In genomic region chr5:121519758-121520157, GRCm38 (mm10) we compare ENCODE assay signal across 30 mouse cellular contexts. TPM values are rescaled to one million over a fixed set of nuclear protein-coding genes. Genes with fewer than 3 reads are reported as not detected.
A peak's percentile ranks its signal among the peaks of the same experiment; 100 is the strongest.
DNase-seq lines count a peak whose midpoint lies in the region; ATAC-seq and TF ChIP-seq lines count a peak whose summit lies in the region.
"Not testable (repeated sequence)": the region's sequence is repeated elsewhere in the genome, so short reads cannot be mapped to it uniquely, and the experiment has no call there.
"Had no signal": no experiment of that assay in that cellular context is flagged by ENCODE, and none has a peak within 500 bp of the region (broad histone marks: within the 10 kb centered on the region; RNA-seq: fewer than 3 reads in every experiment).

No protein-coding gene starts in this region.

- not testable (repeated sequence) for H3K9me3 ChIP-seq in liver, embryonic 14.5 days (ENCODE audit: control insufficient read depth, low read length); megakaryocyte, embryonic 14.5 days

- WGBS in liver, embryonic 14.5 days (ENCODE audit: insufficient replicate concordance) = 43% methylated on average over 11 of the region's 17 CpGs

- not testable (repeated sequence) for H3K4me2 ChIP-seq in liver, embryonic 14.5 days (ENCODE audit: low read depth)

- not testable (repeated sequence) for H3K4me1 ChIP-seq in liver, embryonic 14.5 days (replicated peaks; ENCODE audit: control insufficient read depth in 2 of 2, insufficient read depth in 2 of 2, low read length in 1 of 2)
- peaks cover 14% of the 10 kb centered on the region for H3K4me1 ChIP-seq in megakaryocyte, embryonic 14.5 days

- not testable (repeated sequence) for H3K4me3 ChIP-seq in liver, embryonic 14.5 days (ENCODE audit: insufficient read depth in 1 of 2, low read depth in 2 of 2, low read length in 2 of 2)
- H3K4me3 ChIP-seq in megakaryocyte, embryonic 14.5 days (replicated peaks) = peak overlapping the region; percentile 64

- H3K36me3 ChIP-seq in liver, embryonic 14.5 days (replicated peaks; ENCODE audit: control insufficient read depth, insufficient read depth, low read depth) = peaks cover 21% of the 10 kb centered on the region
- H3K36me3 ChIP-seq in megakaryocyte, embryonic 14.5 days (replicated peaks; ENCODE audit: low read length) = peaks cover 59% of the 10 kb centered on the region

- not testable (repeated sequence) for TF ChIP-seq EP300 in liver, embryonic 14.5 days (IDR thresholded peaks at IDR 0.05; ENCODE audit: low read depth)

- TF ChIP-seq CTCF in liver, embryonic 14.5 days (IDR thresholded peaks at IDR 0.05; ENCODE audit: low read depth) = not testable (repeated sequence)

- H3K9ac ChIP-seq in liver, embryonic 14.5 days (replicated peaks) = not testable (repeated sequence)

- DNase-seq in CD4-positive helper T cell, adult 2 months (ENCODE audit: low read depth, low spot score) = peak; percentile 28
- DNase-seq in c-Kit-positive CD71-negative TER-119-negative erythroid progenitor cells, embryonic 14.5 days (ENCODE audit: low read depth) = peak; percentile 18
- not testable (repeated sequence) for DNase-seq in liver, embryonic 14.5 days (ENCODE audit: low read depth in 3 of 3, low spot score in 3 of 3)
- peak; percentile 23 for DNase-seq in thymus, postnatal 4 days

- not testable (repeated sequence) for H3K27ac ChIP-seq in liver, embryonic 14.5 days

- H3K27me3 ChIP-seq in liver, embryonic 14.5 days (ENCODE audit: control insufficient read depth, insufficient read depth, low read length); megakaryocyte, embryonic 14.5 days (replicated peaks): not testable (repeated sequence)

- ATAC-seq in granulocyte monocyte progenitor cell, adult 5-6 weeks (replicated peaks; ENCODE audit: poor library complexity, severe bottlenecking) = peak; percentile 93
- ATAC-seq in liver, embryonic 14.5 days (ENCODE audit: insufficient read depth) = 0 out of 2 replicates have a peak, but pooled peaks have one; percentile 18
- ATAC-seq in monocyte, adult 5-6 weeks (replicated peaks; ENCODE audit: insufficient number of reproducible peaks, low FRiP score, low TSS enrichment, poor library complexity, severe bottlenecking) = peak; percentile 96
- ATAC-seq in neutrophil, adult 5-6 weeks (ENCODE audit: extremely low read depth, insufficient number of reproducible peaks, low FRiP score, poor library complexity, severe bottlenecking) = peak; percentile 59

RNA-seq across cellular contexts. Expression of gene Adam1b, which starts 16.5 kb away (rescaled TPM):
- total RNA-seq in granulocyte monocyte progenitor cell, adult 5-6 weeks (2014; fragmentation: Nextera tagmentation) = not detected in 2 replicates
- total RNA-seq in granulocyte monocyte progenitor cell, adult 5-6 weeks (2017) = 0.15 TPM in 1 of 2 replicates, not detected in the other
- polyA plus RNA-seq in liver, embryonic 14.5 days (2012; rRNA removed) = not detected in 2 replicates
- polyA plus RNA-seq in liver, embryonic 14.5 days (2014; fragmentation: Nextera tagmentation; extraction: Ambion mirVana) = not detected in 2 replicates
- 0.07 TPM in 1 of 2 replicates, not detected in the other for polyA plus RNA-seq in megakaryocyte, embryonic 14.5 days (2012; ENCODE audit: insufficient read depth, low replicate concordance)
- total RNA-seq in monocyte, adult 5-6 weeks (2017) = 0.57 TPM in 1 of 3 replicates, not detected in the others
- not detected in 2 replicates for total RNA-seq in neutrophil, adult 5-6 weeks (2017)
- total RNA-seq: adrenal gland, adult 2 months; adrenal gland, postnatal 14 days; adrenal gland, postnatal 4 days; forebrain, postnatal 0 days; gastrocnemius, adult 2 months; gastrocnemius, postnatal 14 days; gastrocnemius, postnatal 4 days; heart, adult 18-20 months; heart, postnatal 10 days; heart, postnatal 36 days; hindbrain, postnatal 0 days had no signal
- polyA plus RNA-seq: adrenal gland, adult 2 months; C2C12; embryonic facial prominence, embryonic 11.5 days; embryonic facial prominence, embryonic 14.5 days; forebrain, embryonic 14.5 days; forebrain, postnatal 0 days; hindbrain, embryonic 11.5 days; hindbrain, embryonic 14.5 days; hindbrain, postnatal 0 days had no signal

RNA-seq across cellular contexts. Expression of gene Adam1a, which starts 25.5 kb away (rescaled TPM):
- 2.6 and 2.8 TPM in 2 replicates for total RNA-seq in granulocyte monocyte progenitor cell, adult 5-6 weeks (2014; fragmentation: Nextera tagmentation)
- 1.1 and 2.1 TPM in 2 replicates for total RNA-seq in granulocyte monocyte progenitor cell, adult 5-6 weeks (2017)
- 1.5 and 1.6 TPM in 2 replicates for polyA plus RNA-seq in liver, embryonic 14.5 days (2012; rRNA removed)
- 0.20 and 0.28 TPM in 2 replicates for polyA plus RNA-seq in liver, embryonic 14.5 days (2014; fragmentation: Nextera tagmentation; extraction: Ambion mirVana)
- not detected in 2 replicates for polyA plus RNA-seq in megakaryocyte, embryonic 14.5 days (2012; ENCODE audit: insufficient read depth, low replicate concordance)
- 4.0 to 6.5 TPM (median 4.4 TPM) in 3 replicates for total RNA-seq in monocyte, adult 5-6 weeks (2017)
- total RNA-seq in neutrophil, adult 5-6 weeks (2017) = 13.8 and 14.0 TPM in 2 replicates

RNA-seq across cellular contexts. Expression of gene Gm42878, which starts 25.5 kb away (rescaled TPM):
- not detected in 2 replicates for total RNA-seq in granulocyte monocyte progenitor cell, adult 5-6 weeks (2014; fragmentation: Nextera tagmentation)
- total RNA-seq in granulocyte monocyte progenitor cell, adult 5-6 weeks (2017) = not detected in 2 replicates
- polyA plus RNA-seq in liver, embryonic 14.5 days (2012; rRNA removed) = 0.07 TPM in 1 of 2 replicates, not detected in the other
- polyA plus RNA-seq in liver, embryonic 14.5 days (2014; fragmentation: Nextera tagmentation; extraction: Ambion mirVana) = not detected in 2 replicates
- not detected in 2 replicates for polyA plus RNA-seq in megakaryocyte, embryonic 14.5 days (2012; ENCODE audit: insufficient read depth, low replicate concordance)
- not detected in 3 replicates for total RNA-seq in monocyte, adult 5-6 weeks (2017)
- not detected in 2 replicates for total RNA-seq in neutrophil, adult 5-6 weeks (2017)
- total RNA-seq: adrenal gland, adult 2 months; adrenal gland, postnatal 14 days; adrenal gland, postnatal 4 days; ES-E14; gastrocnemius, adult 2 months; gastrocnemius, postnatal 14 days; gastrocnemius, postnatal 4 days; heart, adult 18-20 months; heart, postnatal 10 days; heart, postnatal 36 days; hindbrain, postnatal 0 days had no signal
- polyA plus RNA-seq: adrenal gland, adult 2 months; C2C12; embryonic facial prominence, embryonic 11.5 days; embryonic facial prominence, embryonic 14.5 days; forebrain, embryonic 11.5 days; forebrain, embryonic 14.5 days; forebrain, postnatal 0 days; heart, embryonic 12.5 days; heart, embryonic 15.5 days; hindbrain, embryonic 11.5 days; hindbrain, embryonic 14.5 days; hindbrain, postnatal 0 days; inflammation-experienced regulatory T-cells, adult 6 months had no signal

RNA-seq across cellular contexts. Expression of gene Mapkapk5, which starts 25.9 kb away (rescaled TPM):
- total RNA-seq in granulocyte monocyte progenitor cell, adult 5-6 weeks (2014; fragmentation: Nextera tagmentation) = 60.9 and 128 TPM in 2 replicates
- 91.6 and 97.7 TPM in 2 replicates for total RNA-seq in granulocyte monocyte progenitor cell, adult 5-6 weeks (2017)
- polyA plus RNA-seq in liver, embryonic 14.5 days (2012; rRNA removed) = 27.2 and 43.4 TPM in 2 replicates
- polyA plus RNA-seq in liver, embryonic 14.5 days (2014; fragmentation: Nextera tagmentation; extraction: Ambion mirVana) = 22.8 and 31.4 TPM in 2 replicates
- polyA plus RNA-seq in megakaryocyte, embryonic 14.5 days (2012; ENCODE audit: insufficient read depth, low replicate concordance) = 54.2 and 85.9 TPM in 2 replicates
- 129 to 201 TPM (median 159 TPM) in 3 replicates for total RNA-seq in monocyte, adult 5-6 weeks (2017)
- total RNA-seq in neutrophil, adult 5-6 weeks (2017) = 149 and 179 TPM in 2 replicates

Comparison
In these comparisons a context has a peak if more than half of its experiments do, and no peak if none do; other contexts are left out.
1. ATAC-seq: peak in every context shown above with its lines; median percentile 96 in monocyte, adult 5-6 weeks; 93 in granulocyte monocyte progenitor cell, adult 5-6 weeks; 59 in neutrophil, adult 5-6 weeks; 18 in liver, embryonic 14.5 days.